Mouse (Mus musculus): ENCODE measurements at regions not wholly inside any gene's neighbourhood (a gene's known extent, or its start where the extent isn't known, plus 50 kb on each side); places are given as distances from the start of the nearest gene placed in this dataset.

- no peaks in the 10 kb centered on the region for H3K4me1 ChIP-seq (ENCODE audit: control insufficient read depth, insufficient read depth, low read length)
- TF ChIP-seq POLR2A (IDR thresholded peaks at IDR 0.05; ENCODE audit: borderline replicate concordance, extremely low read depth, low read depth, low read length), result no peak
- TF ChIP-seq CTCF (IDR thresholded peaks at IDR 0.05; ENCODE audit: insufficient read depth, low read length), result no peak
- 86% methylated on average over 6 of the region's 6 CpGs for WGBS
- no peak overlapping the region for H3K4me3 ChIP-seq (replicated peaks; ENCODE audit: extremely low read depth, low read depth, low read length)
- DNase-seq, result no peak
Observed at GRCm38 (mm10) chr6:118250006-118250405, 52.5 kb upstream of the Ret start.
